Mouse (Mus musculus) natural killer cell, adult 2 months (primary cell): ENCODE measurements around the gene Galnt18.

ENCODE experiments used
- DNase-seq, 2 experiments: peaks; one replicate each; pipeline ENCODE4 v3.0.0; 2022; ENCODE audit warnings: low spot score in 2 of 2

Galnt18 gene

GRCm38 (mm10) chr7:111713828-111714600 is 65.8 kb downstream of the Galnt18 start:
- DNase-seq, result no peak

GRCm38 (mm10) chr7:111712797-111713196 is 67.0 kb downstream of the Galnt18 start:
- no peak for DNase-seq

GRCm38 (mm10) chr7:111711045-111711808 is 68.5 kb downstream of the Galnt18 start:
- no peak for DNase-seq

- no peak for DNase-seq
These were observed 69.5 kb downstream of the Galnt18 start for GRCm38 (mm10) chr7:111710311-111710710.

GRCm38 (mm10) chr7:111708563-111708962 is 71.2 kb downstream of the Galnt18 start:
- DNase-seq, result no peak

- DNase-seq, result no peak
These were observed 76.8 kb downstream of the Galnt18 start for GRCm38 (mm10) chr7:111702961-111703360.

GRCm38 (mm10) chr7:111701788-111702187 is 78.0 kb downstream of the Galnt18 start:
- DNase-seq, result no peak

GRCm38 (mm10) chr7:111699446-111699845 is 80.3 kb downstream of the Galnt18 start:
- DNase-seq, result no peak

GRCm38 (mm10) chr7:111696226-111696625 is 83.6 kb downstream of the Galnt18 start:
- no peak for DNase-seq

GRCm38 (mm10) chr7:111694312-111694711 is 85.5 kb downstream of the Galnt18 start:
- DNase-seq, result no peak

- no peak for DNase-seq
These were observed 87.0 kb downstream of the Galnt18 start for GRCm38 (mm10) chr7:111692641-111693261.

- DNase-seq, result no peak
These were observed 99.7 kb downstream of the Galnt18 start for GRCm38 (mm10) chr7:111680108-111680507.

GRCm38 (mm10) chr7:111676483-111676882 is 103.3 kb downstream of the Galnt18 start:
- DNase-seq, result no peak

GRCm38 (mm10) chr7:111672467-111672866 is 107.3 kb downstream of the Galnt18 start:
- DNase-seq, result no peak

- DNase-seq, result no peak
These were observed 116.4 kb downstream of the Galnt18 start for GRCm38 (mm10) chr7:111663139-111664073.

GRCm38 (mm10) chr7:111658579-111658978 is 121.2 kb downstream of the Galnt18 start:
- DNase-seq, result no peak

GRCm38 (mm10) chr7:111655002-111655401 is 124.8 kb downstream of the Galnt18 start:
- DNase-seq, result no peak

- no peak for DNase-seq
These were observed 125.3 kb downstream of the Galnt18 start for GRCm38 (mm10) chr7:111654526-111654925.

GRCm38 (mm10) chr7:111644362-111644761 is 135.4 kb downstream of the Galnt18 start:
- DNase-seq, result no peak

GRCm38 (mm10) chr7:111638899-111639298 is 140.9 kb downstream of the Galnt18 start:
- DNase-seq, result no peak

GRCm38 (mm10) chr7:111638465-111638864 is 141.3 kb downstream of the Galnt18 start:
- no peak for DNase-seq
